ENCODE assay signal across 18 mouse cellular contexts in the genomic region with DNA sequence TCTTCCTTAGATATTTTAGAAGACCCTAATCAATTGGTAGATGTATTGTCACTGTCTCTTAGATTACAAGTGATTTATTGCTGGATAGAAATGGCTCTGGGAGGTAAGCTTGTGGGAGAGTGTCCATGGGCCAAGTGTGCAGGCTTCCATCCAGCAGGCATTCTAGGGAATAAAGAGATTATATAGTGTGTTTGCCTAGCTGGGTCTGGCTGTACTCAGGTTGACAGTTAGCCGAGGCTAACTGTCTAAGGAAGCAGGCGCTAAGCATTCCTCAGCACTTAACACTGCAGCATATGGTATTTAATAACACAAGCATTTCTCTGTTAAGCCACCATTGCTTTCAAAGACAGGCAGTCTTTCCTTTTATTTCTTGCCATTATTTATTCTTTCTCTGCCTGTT. TPM values are rescaled to one million over a fixed set of nuclear protein-coding genes. Genes with fewer than 3 reads are reported as not detected.
"Had no signal": no experiment of that assay in that cellular context is flagged by ENCODE, and none has a peak within 500 bp of the region (broad histone marks: within the 10 kb centered on the region; RNA-seq: fewer than 3 reads in every experiment).

No protein-coding gene starts in this region.

- H3K27ac ChIP-seq: kidney, embryonic 15.5 days; limb, embryonic 12.5 days; limb, embryonic 15.5 days; liver, embryonic 14.5 days; macrophage had no signal

- H3K4me3 ChIP-seq: kidney, embryonic 15.5 days; limb, embryonic 12.5 days; limb, embryonic 15.5 days had no signal

- H3K36me3 ChIP-seq: kidney, embryonic 15.5 days; limb, embryonic 12.5 days; limb, embryonic 15.5 days had no signal

- H3K9me3 ChIP-seq: kidney, embryonic 15.5 days; limb, embryonic 12.5 days; limb, embryonic 15.5 days had no signal

- DNase-seq: kidney, adult 11 months; kidney, adult 8-10 months; kidney, postnatal 10 days; kidney, postnatal 36 days; left cerebral cortex, postnatal 4 days; liver, postnatal 0 days; lung, embryonic 14.5 days; midbrain, embryonic 14.5 days; thymus, adult 2 months; thymus, postnatal 14 days; thymus, postnatal 4 days had no signal

- ATAC-seq: liver, postnatal 0 days; lung, postnatal 0 days had no signal

- H3K4me2 ChIP-seq: kidney, embryonic 15.5 days; limb, embryonic 12.5 days; limb, embryonic 15.5 days; liver, embryonic 11.5 days; lung, embryonic 14.5 days had no signal

- H3K9ac ChIP-seq: kidney, embryonic 15.5 days; limb, embryonic 12.5 days; limb, embryonic 15.5 days; liver, embryonic 14.5 days; liver, postnatal 0 days; lung, embryonic 14.5 days had no signal

- H3K27me3 ChIP-seq: kidney, embryonic 15.5 days; limb, embryonic 12.5 days; limb, embryonic 15.5 days had no signal

RNA-seq across cellular contexts. Expression of a gene that starts 39.3 kb away (rescaled TPM):
- polyA plus RNA-seq: macrophage had no signal
